Mouse (Mus musculus): ENCODE measurements at regions not wholly inside any gene's neighbourhood (a gene's known extent, or its start where the extent isn't known, plus 50 kb on each side); places are given as distances from the start of the nearest gene placed in this dataset.

DNA sequence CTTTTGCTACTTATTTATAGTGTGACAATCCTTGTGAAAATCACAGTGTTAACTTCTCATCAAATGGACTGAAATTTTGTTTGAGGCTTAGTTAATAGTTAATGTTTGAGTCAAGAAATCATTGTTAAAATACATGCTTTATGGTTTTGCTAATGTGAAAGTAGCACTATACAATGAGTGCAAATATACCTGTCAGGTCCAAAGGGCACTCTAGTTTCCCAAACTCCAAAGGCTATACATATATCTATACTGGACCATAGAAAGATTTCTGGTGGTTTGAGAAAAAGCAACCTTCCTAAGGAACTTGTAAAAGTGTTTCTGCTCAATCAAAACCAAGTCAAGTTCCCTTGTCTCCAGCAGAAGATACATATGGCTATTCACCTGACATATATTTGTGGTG is 258.3 kb upstream of the Dsel start:
- no peak overlapping the region for H3K4me3 ChIP-seq
- no peaks in the 10 kb centered on the region for H3K9me3 ChIP-seq
- no peaks in the 10 kb centered on the region for H3K36me3 ChIP-seq (replicated peaks)
- H3K27me3 ChIP-seq (replicated peaks) = no peaks in the 10 kb centered on the region
- ATAC-seq (replicated peaks) = no peak
- H3K4me2 ChIP-seq = no peak overlapping the region
- H3K27ac ChIP-seq = no peak overlapping the region
- H3K9ac ChIP-seq = no peak overlapping the region
- H3K4me1 ChIP-seq = no peaks in the 10 kb centered on the region

- no peaks in the 10 kb centered on the region for H3K9me3 ChIP-seq
- H3K27me3 ChIP-seq (replicated peaks) = no peaks in the 10 kb centered on the region
- no peak overlapping the region for H3K4me3 ChIP-seq
- H3K4me2 ChIP-seq = no peak overlapping the region
- H3K36me3 ChIP-seq (replicated peaks) = no peaks in the 10 kb centered on the region
- H3K9ac ChIP-seq = no peak overlapping the region
- no peak for ATAC-seq (replicated peaks)
- H3K4me1 ChIP-seq = no peaks in the 10 kb centered on the region
- 100% methylated on average over 1 of the region's 1 CpGs for WGBS
- no peak overlapping the region for H3K27ac ChIP-seq
Measured at GRCm38 (mm10) chr1:112103451-112103850, 238.7 kb upstream of the Dsel start.

DNA sequence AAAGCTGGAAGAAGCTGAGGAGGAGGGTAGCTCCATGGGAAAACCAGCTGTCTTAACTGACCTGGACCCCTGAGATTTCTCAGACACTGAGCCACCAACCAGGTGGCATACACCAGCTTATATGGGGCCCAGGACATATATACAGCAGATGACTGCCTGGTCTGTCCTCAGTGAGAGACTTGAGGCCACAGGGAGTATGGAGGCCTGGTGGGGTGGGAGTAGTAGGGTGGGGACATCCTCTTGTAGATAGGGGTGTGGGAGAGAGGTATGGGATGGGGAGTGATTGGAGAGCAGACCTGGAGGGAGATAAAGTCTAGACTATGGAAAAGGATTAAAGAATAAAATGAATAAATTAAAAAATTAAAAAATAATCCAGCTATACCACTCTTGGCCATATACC is 195.2 kb upstream of the Dsel start:
- Histone ChIP-seq H3K9me3 (no peaks in the 10 kb centered on the region), H3K27me3 (replicated peaks) (no peaks in the 10 kb centered on the region), H3K27ac (no peak overlapping the region), H3K4me2 (no peak overlapping the region), H3K4me1 (no peaks in the 10 kb centered on the region), H3K36me3 (replicated peaks) (no peaks in the 10 kb centered on the region), H3K9ac (no peak overlapping the region), H3K4me3 (no peak overlapping the region)
- no peak for ATAC-seq (replicated peaks)

- Histone ChIP-seq H3K27me3 (replicated peaks) (no peaks in the 10 kb centered on the region), H3K27ac (no peak overlapping the region), H3K36me3 (replicated peaks) (no peaks in the 10 kb centered on the region), H3K9ac (no peak overlapping the region), H3K4me3 (no peak overlapping the region), H3K4me1 (no peaks in the 10 kb centered on the region), H3K4me2 (no peak overlapping the region), H3K9me3 (no peaks in the 10 kb centered on the region)
- WGBS = 90% methylated on average over 6 of the region's 6 CpGs
- ATAC-seq (replicated peaks) = no peak
Measured at GRCm38 (mm10) chr1:112053926-112054325, 189.2 kb upstream of the Dsel start.

DNA sequence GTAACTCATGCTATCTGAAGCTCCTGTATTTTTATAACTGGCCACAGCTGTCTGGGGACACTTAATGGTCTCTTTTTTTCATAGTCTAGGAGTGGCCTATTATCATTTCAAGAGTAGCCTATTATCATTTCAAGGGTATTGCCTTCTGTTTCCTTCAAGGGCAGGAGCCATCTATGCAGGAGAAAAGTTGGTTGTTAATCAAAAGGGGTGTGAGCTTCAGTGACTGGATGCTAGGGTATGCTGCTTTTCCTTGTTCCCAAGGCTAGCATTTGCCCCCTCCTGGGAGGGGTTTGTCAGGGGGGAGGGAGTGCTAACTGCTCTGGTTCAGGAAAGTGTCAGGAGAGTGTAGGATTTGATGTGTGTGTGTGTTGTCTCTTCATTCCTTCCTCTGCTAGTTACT is 178.3 kb upstream of the Dsel start:
- Histone ChIP-seq H3K9ac (no peak overlapping the region), H3K36me3 (replicated peaks) (no peaks in the 10 kb centered on the region), H3K9me3 (no peaks in the 10 kb centered on the region), H3K4me3 (no peak overlapping the region), H3K27ac (no peak overlapping the region), H3K27me3 (replicated peaks) (no peaks in the 10 kb centered on the region), H3K4me2 (no peak overlapping the region), H3K4me1 (no peaks in the 10 kb centered on the region)
- ATAC-seq (replicated peaks) = no peak

GRCm38 (mm10) chr1:112039878-112040277 is 175.2 kb upstream of the Dsel start:
- Histone ChIP-seq H3K4me3 (no peak overlapping the region), H3K9me3 (peaks cover 4% of the 10 kb centered on the region; the same call in 1 of the 2 replicates), H3K27me3 (replicated peaks) (no peaks in the 10 kb centered on the region), H3K36me3 (replicated peaks) (no peaks in the 10 kb centered on the region), H3K4me1 (no peaks in the 10 kb centered on the region), H3K27ac (no peak overlapping the region), H3K9ac (no peak overlapping the region), H3K4me2 (no peak overlapping the region)
- ATAC-seq (replicated peaks) = no peak

GRCm38 (mm10) chr1:112028533-112028932 is 163.8 kb upstream of the Dsel start:
- no peak overlapping the region for H3K4me2 ChIP-seq
- ATAC-seq (replicated peaks) = peak; percentile 93

More at GRCm38 (mm10) chr1:112028533-112028932, 163.8 kb upstream of the Dsel start:
- H3K9ac ChIP-seq = no peak overlapping the region
- H3K36me3 ChIP-seq (replicated peaks) = no peaks in the 10 kb centered on the region
- H3K27ac ChIP-seq = no peak overlapping the region
- H3K4me3 ChIP-seq = no peak overlapping the region
- 40% methylated on average over 5 of the region's 5 CpGs for WGBS
- no peaks in the 10 kb centered on the region for H3K27me3 ChIP-seq (replicated peaks)
- H3K9me3 ChIP-seq = no peaks in the 10 kb centered on the region
- no peaks in the 10 kb centered on the region for H3K4me1 ChIP-seq

All from midbrain, embryonic 15.5 days (tissue).